Mouse (Mus musculus) layer of hippocampus, adult 9-11 months (tissue): ENCODE measurements at regions not wholly inside any gene's neighbourhood (a gene's known extent, or its start where the extent isn't known, plus 50 kb on each side); places are given as distances from the start of the nearest gene placed in this dataset.

Source experiments
- DNase-seq: peaks from one replicate; pipeline ENCODE4 v3.0.0; 2022

DNA sequence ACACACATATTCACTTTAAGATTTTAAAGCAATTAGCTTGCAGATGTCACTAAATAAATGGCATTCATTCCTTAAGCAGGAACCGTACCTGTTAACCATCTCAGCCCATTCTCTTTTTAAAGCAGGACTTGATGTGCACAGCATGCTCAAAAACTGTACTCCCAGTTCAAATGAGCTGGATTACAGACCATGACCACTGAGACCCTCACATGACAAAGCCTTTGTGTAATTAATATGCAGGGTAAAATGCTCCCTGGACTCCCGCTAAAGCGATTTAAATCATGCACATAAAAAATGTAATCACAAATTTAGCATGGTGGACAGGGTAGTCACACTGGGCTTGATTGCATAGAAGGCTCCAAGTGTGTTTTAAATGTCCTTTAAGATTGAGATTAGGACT is 547.2 kb downstream of the Nr4a2 start:
- DNase-seq, result no peak

- DNase-seq, result no peak
These were observed 551.0 kb downstream of the Nr4a2 start for GRCm38 (mm10) chr2:56572757-56573156.

GRCm38 (mm10) chr2:56561321-56561720 is 562.5 kb downstream of the Nr4a2 start:
- no peak for DNase-seq

DNA sequence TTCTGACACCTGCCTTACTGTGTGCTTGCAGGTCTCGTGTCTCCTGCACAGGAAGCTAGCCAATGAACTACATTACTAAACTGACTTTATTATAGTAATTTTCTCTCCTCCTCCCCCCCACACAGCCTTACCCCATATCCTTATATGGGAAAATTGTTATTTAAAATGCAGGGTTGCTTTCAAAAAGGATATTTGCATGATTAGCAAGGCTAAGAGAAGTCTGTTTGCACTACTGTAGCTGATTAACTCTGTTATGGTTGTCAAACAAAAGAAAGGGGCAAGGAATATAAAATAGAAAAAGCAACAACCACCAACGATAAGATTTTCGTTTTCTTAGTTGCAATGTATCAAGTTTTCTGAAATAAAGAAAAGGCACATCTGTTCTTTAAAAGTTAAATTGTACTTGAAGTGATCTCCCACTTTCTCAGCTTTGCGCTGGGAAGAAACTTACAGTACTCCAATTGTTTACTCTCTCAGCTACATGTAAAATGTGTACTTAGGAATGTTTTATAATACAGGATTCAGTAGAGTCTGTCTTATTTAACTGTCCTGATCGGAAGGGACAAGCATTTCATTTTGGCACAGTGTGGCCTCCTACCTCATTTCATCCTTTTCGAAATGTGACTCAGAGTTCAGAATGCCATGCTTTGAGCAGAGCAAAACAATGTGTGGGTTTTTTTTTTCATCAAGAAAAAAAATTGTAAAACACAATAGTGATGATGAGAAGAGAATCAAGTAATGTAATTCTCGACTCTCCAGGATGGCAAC is 571.4 kb downstream of the Nr4a2 start:
- DNase-seq, result no peak

- no peak for DNase-seq
These were observed 573.6 kb downstream of the Nr4a2 start for GRCm38 (mm10) chr2:56550163-56550562.

GRCm38 (mm10) chr2:56540714-56541113 is 583.1 kb downstream of the Nr4a2 start:
- no peak for DNase-seq

- DNase-seq, result peak; percentile 27
These were observed 584.0 kb downstream of the Nr4a2 start for GRCm38 (mm10) chr2:56539828-56540227.

DNA sequence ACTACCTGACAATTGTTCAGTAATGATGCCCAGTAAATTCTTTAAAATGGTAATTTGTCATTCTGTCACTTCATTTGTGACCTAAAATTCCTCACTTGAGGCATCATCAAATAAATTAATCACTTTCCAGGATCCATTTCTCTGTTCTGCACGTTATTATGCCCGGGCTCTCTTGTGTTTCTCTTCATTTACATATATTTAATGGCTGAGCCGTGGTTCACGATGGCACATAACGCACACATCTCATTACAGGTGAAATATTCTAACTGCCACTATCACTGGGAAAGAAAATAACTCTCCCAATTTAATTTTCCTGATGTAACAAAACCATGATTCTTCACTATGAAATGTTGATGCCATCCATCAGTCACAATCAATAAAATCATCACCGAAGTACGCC is 604.4 kb downstream of the Nr4a2 start:
- no peak for DNase-seq
